Mouse (Mus musculus) myocyte (in vitro differentiated cells): ENCODE results near the gene Tspan15.

Experiments
- CEBPB ChIP-seq: IDR thresholded peaks from 2 replicates; pipeline ENCODE4 v1.6.1; 2011; ENCODE audit warnings: mild to moderate bottlenecking, moderate library complexity; ENCODE audit not compliant: poor library complexity, insufficient read depth, severe bottlenecking
- TCF12 ChIP-seq: IDR thresholded peaks from one replicate; pipeline ENCODE4 v1.6.1; 2011; ENCODE audit warnings: mild to moderate bottlenecking, control low read depth; ENCODE audit not compliant: poor library complexity, insufficient read depth, severe bottlenecking
- USF1 ChIP-seq: IDR thresholded peaks from one replicate; pipeline ENCODE4 v1.6.1; 2011; ENCODE audit warnings: low read depth, mild to moderate bottlenecking, control low read depth, moderate library complexity

DNA sequence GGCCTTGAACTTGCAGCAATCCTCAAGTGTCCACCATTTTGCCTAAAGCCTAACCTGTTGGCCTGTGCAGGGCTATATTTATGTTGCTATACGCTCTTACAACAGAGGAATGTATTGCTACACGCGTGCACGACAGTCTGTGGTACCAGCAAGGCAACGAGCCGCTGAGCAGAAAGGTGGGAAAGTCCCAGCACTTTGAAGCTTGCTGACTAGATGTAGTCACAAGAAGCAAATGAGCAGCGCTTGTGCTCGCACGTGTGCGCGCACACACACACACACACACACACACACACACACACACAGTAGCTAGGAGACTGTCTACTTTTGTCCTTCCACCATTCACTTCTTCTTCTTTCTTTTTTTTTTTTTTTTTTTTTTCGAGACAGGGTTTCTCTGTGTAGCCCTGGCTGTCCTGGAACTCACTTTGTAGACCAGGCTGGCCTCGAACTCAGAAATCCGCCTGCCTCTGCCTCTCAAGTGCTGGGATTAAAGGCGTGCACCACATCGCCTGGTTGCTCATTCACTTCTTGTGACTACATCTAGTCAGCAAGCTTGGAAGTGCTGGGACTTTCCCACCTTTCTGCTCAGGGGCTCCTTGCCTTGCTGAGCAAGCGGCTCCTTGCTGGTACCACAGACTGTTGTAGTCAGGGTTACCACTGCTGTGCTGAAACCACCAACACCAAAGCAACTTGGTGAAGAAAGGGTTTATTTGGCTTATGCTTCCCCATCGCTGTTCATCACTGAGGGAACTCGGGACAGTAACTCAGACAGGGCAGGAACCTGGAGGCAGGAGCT lies 46.6 kb upstream of the Tspan15 start:
- TF ChIP-seq CEBPB (no peak), USF1 (no peak), TCF12 (no peak)
